Mouse (Mus musculus) kidney, embryonic 16.5 days (tissue): ENCODE measurements at regions not wholly inside any gene's neighbourhood (a gene's known extent, or its start where the extent isn't known, plus 50 kb on each side); places are given as distances from the start of the nearest gene placed in this dataset.

Source experiments
- ATAC-seq: fragments of 200-750 bp; cut with Nextera tagmentation; 2 replicates; pipeline ENCODE4 v1.8.0; 2017; ENCODE audit warnings: moderate TSS enrichment; ENCODE audit not compliant: low FRiP score, low TSS enrichment
- H3K27ac ChIP-seq: fragments of 300-500 bp; sonication (generic); 2 replicates; pipeline ENCODE4 v1.5.1; 2014; ENCODE audit warnings: low read length
- H3K27me3 ChIP-seq: fragments of 300-500 bp; sonication (generic); 2 replicates; pipeline ENCODE4 v1.6.1; 2014; ENCODE audit warnings: low read length, control low read depth, mixed read lengths; ENCODE audit not compliant: insufficient read depth
- H3K36me3 ChIP-seq: fragments of 300-500 bp; sonication (generic); 2 replicates; pipeline ENCODE4 v1.6.1; 2014; ENCODE audit warnings: low read length, control low read depth, mixed read lengths; ENCODE audit not compliant: insufficient read depth
- H3K4me1 ChIP-seq: fragments of 300-500 bp; sonication (generic); 2 replicates; pipeline ENCODE4 v1.6.1; 2014; ENCODE audit warnings: low read length, control low read depth, mixed read lengths; ENCODE audit not compliant: insufficient read depth
- H3K4me2 ChIP-seq: fragments of 300-500 bp; sonication (generic); replicated peaks from 2 replicates; pipeline ENCODE4 v1.6.1; 2014; ENCODE audit warnings: low read depth, low read length
- H3K4me3 ChIP-seq: fragments of 300-500 bp; sonication (generic); 2 replicates; pipeline ENCODE4 v1.5.1; 2014; ENCODE audit warnings: mild to moderate bottlenecking, low read length
- H3K9ac ChIP-seq: fragments of 300-500 bp; sonication (generic); replicated peaks from 2 replicates; pipeline ENCODE4 v1.6.1; 2014; ENCODE audit warnings: low read length
- H3K9me3 ChIP-seq: fragments of 300-500 bp; sonication (generic); 2 replicates; pipeline ENCODE4 v1.6.1; 2016; ENCODE audit warnings: low read length, control low read depth
- WGBS: fragments of 180-500 bp; shearing (Covaris S2); extraction: QIAGEN DNeasy Blood & Tissue Kit; methylation state at CpG from one replicate; pipeline ENCODE4 v1.1.7; 2014; 5-methylcytosine and 5-hydroxymethylcytosine counted together

- ATAC-seq, result peak; percentile 79; the same call in 1 of the 2 replicates
- H3K4me3 ChIP-seq, result no peak overlapping the region
- no peak overlapping the region for H3K9ac ChIP-seq
- H3K27me3 ChIP-seq, result 0 out of 2 replicates have a peak, but pooled peaks cover 2% of the 10 kb centered on the region
- peaks cover 6% of the 10 kb centered on the region; the same call in 1 of the 2 replicates for H3K4me1 ChIP-seq
- no peaks in the 10 kb centered on the region for H3K9me3 ChIP-seq
- H3K27ac ChIP-seq, result no peak overlapping the region
- no peak overlapping the region for H3K4me2 ChIP-seq
- WGBS, result 21% methylated on average over 7 of the region's 7 CpGs
- no peaks in the 10 kb centered on the region for H3K36me3 ChIP-seq
Observed at GRCm38 (mm10) chr8:8947516-8948161, 257.3 kb upstream of the Arglu1 start.

- ATAC-seq, result no peak
- H3K9me3 ChIP-seq, result no peaks in the 10 kb centered on the region
- H3K4me3 ChIP-seq, result no peak overlapping the region
- no peak overlapping the region for H3K9ac ChIP-seq
- 75% methylated on average over 6 of the region's 6 CpGs for WGBS
- H3K4me2 ChIP-seq, result no peak overlapping the region
- H3K36me3 ChIP-seq, result no peaks in the 10 kb centered on the region
- H3K27ac ChIP-seq, result no peak overlapping the region
- 0 out of 2 replicates have a peak, but pooled peaks cover 2% of the 10 kb centered on the region for H3K27me3 ChIP-seq
- H3K4me1 ChIP-seq, result no peaks in the 10 kb centered on the region
Observed at GRCm38 (mm10) chr8:8942991-8943390, 252.7 kb upstream of the Arglu1 start.

GRCm38 (mm10) chr8:8940899-8941298 is 250.6 kb upstream of the Arglu1 start:
- H3K9ac ChIP-seq, result no peak overlapping the region
- no peaks in the 10 kb centered on the region for H3K4me1 ChIP-seq
- no peaks in the 10 kb centered on the region for H3K27me3 ChIP-seq
- H3K36me3 ChIP-seq, result no peaks in the 10 kb centered on the region
- H3K27ac ChIP-seq, result no peak overlapping the region
- H3K9me3 ChIP-seq, result no peaks in the 10 kb centered on the region
- WGBS, result 85% methylated on average over 4 of the region's 4 CpGs
- no peak overlapping the region for H3K4me3 ChIP-seq
- ATAC-seq, result no peak
- H3K4me2 ChIP-seq, result no peak overlapping the region

GRCm38 (mm10) chr8:8938536-8938935 is 248.2 kb upstream of the Arglu1 start:
- ATAC-seq, result no peak
- no peak overlapping the region for H3K4me3 ChIP-seq
- no peaks in the 10 kb centered on the region for H3K27me3 ChIP-seq
- no peaks in the 10 kb centered on the region for H3K4me1 ChIP-seq
- 82% methylated on average over 7 of the region's 7 CpGs for WGBS
- H3K9me3 ChIP-seq, result no peaks in the 10 kb centered on the region
- H3K9ac ChIP-seq, result no peak overlapping the region
- no peaks in the 10 kb centered on the region for H3K36me3 ChIP-seq
- no peak overlapping the region for H3K4me2 ChIP-seq
- H3K27ac ChIP-seq, result no peak overlapping the region

- no peak for ATAC-seq
- WGBS, result 72% methylated on average over 3 of the region's 3 CpGs
- Histone ChIP-seq H3K4me1 (no peaks in the 10 kb centered on the region), H3K27ac (no peak overlapping the region), H3K9me3 (no peaks in the 10 kb centered on the region), H3K4me2 (no peak overlapping the region), H3K9ac (no peak overlapping the region), H3K4me3 (no peak overlapping the region), H3K36me3 (no peaks in the 10 kb centered on the region), H3K27me3 (no peaks in the 10 kb centered on the region)
Observed at GRCm38 (mm10) chr8:8932466-8932865, 242.1 kb upstream of the Arglu1 start.

GRCm38 (mm10) chr8:8931746-8932145 is 241.4 kb upstream of the Arglu1 start:
- Histone ChIP-seq H3K4me3 (no peak overlapping the region), H3K9me3 (no peaks in the 10 kb centered on the region), H3K4me2 (no peak overlapping the region), H3K36me3 (no peaks in the 10 kb centered on the region), H3K27me3 (no peaks in the 10 kb centered on the region), H3K4me1 (no peaks in the 10 kb centered on the region), H3K9ac (no peak overlapping the region), H3K27ac (no peak overlapping the region)
- ATAC-seq, result no peak
- WGBS, result 82% methylated on average over 6 of the region's 6 CpGs

GRCm38 (mm10) chr8:8928074-8928862 is 237.9 kb upstream of the Arglu1 start:
- Histone ChIP-seq H3K9ac (no peak overlapping the region), H3K36me3 (no peaks in the 10 kb centered on the region), H3K4me3 (no peak overlapping the region), H3K27ac (no peak overlapping the region), H3K9me3 (no peaks in the 10 kb centered on the region), H3K4me2 (no peak overlapping the region), H3K4me1 (no peaks in the 10 kb centered on the region), H3K27me3 (no peaks in the 10 kb centered on the region)
- ATAC-seq, result no peak
- WGBS, result 88% methylated on average over 18 of the region's 18 CpGs

GRCm38 (mm10) chr8:8921446-8921845 is 231.1 kb upstream of the Arglu1 start:
- no peaks in the 10 kb centered on the region for H3K36me3 ChIP-seq
- no peak overlapping the region for H3K4me2 ChIP-seq
- ATAC-seq, result no peak
- no peak overlapping the region for H3K9ac ChIP-seq
- no peak overlapping the region for H3K27ac ChIP-seq
- WGBS, result 57% methylated on average over 2 of the region's 2 CpGs
- H3K27me3 ChIP-seq, result no peaks in the 10 kb centered on the region
- no peak overlapping the region for H3K4me3 ChIP-seq
- no peaks in the 10 kb centered on the region for H3K9me3 ChIP-seq
- H3K4me1 ChIP-seq, result peaks cover 8% of the 10 kb centered on the region; the same call in 1 of the 2 replicates

- Histone ChIP-seq H3K27ac (no peak overlapping the region; the same call in 1 of the 2 replicates), H3K4me3 (no peak overlapping the region), H3K9me3 (peaks cover 2% of the 10 kb centered on the region; the same call in 1 of the 2 replicates), H3K4me1 (peaks cover 8% of the 10 kb centered on the region; the same call in 1 of the 2 replicates), H3K36me3 (no peaks in the 10 kb centered on the region), H3K9ac (no peak overlapping the region), H3K27me3 (no peaks in the 10 kb centered on the region), H3K4me2 (no peak overlapping the region)
- peak; percentile 67; the same call in 1 of the 2 replicates for ATAC-seq
- WGBS, result 12% methylated on average over 11 of the region's 11 CpGs
Observed at GRCm38 (mm10) chr8:8919582-8920503, 229.5 kb upstream of the Arglu1 start.
